Mouse (Mus musculus) CH12.LX (cell line): ENCODE results near the gene Zscan21. TPM values are rescaled to one million over a fixed set of nuclear protein-coding genes. Genes with fewer than 3 reads are reported as not detected.

ENCODE experiments used
- DNase-seq: peaks from one replicate; pipeline ENCODE4 v3.0.0-alpha.2; 2013; ENCODE audit errors: extremely low read depth
- H3K27ac ChIP-seq: 2 replicates; pipeline ENCODE4 v1.5.1; 2012; ENCODE audit warnings: low read depth, mild to moderate bottlenecking, control low read depth, moderate library complexity; ENCODE audit not compliant: insufficient read depth
- H3K27me3 ChIP-seq: replicated peaks from 2 replicates; pipeline ENCODE3; 2012; ENCODE audit warnings: inconsistent platforms
- H3K36me3 ChIP-seq, 2 experiments: replicated peaks in 1 of 2; 2 replicates each; pipeline versions ENCODE3 to v1.6.1; 2012; ENCODE audit warnings: inconsistent platforms in 1 of 2, low read length in 1 of 2, mild to moderate bottlenecking in 1 of 2, mixed read lengths in 1 of 2, moderate library complexity in 1 of 2; ENCODE audit not compliant: control insufficient read depth in 1 of 2, insufficient read depth in 1 of 2
- H3K4me1 ChIP-seq, 2 experiments: 2 replicates each; pipeline ENCODE4 v1.6.1; 2012; ENCODE audit warnings: inconsistent platforms in 1 of 2, moderate library complexity in 1 of 2; ENCODE audit not compliant: insufficient read depth in 2 of 2, control insufficient read depth in 1 of 2
- H3K4me2 ChIP-seq: 2 replicates; pipeline ENCODE4 v1.6.1; 2012; ENCODE audit warnings: low read depth, mild to moderate bottlenecking, control low read depth; ENCODE audit not compliant: poor library complexity, insufficient read depth, severe bottlenecking
- H3K4me3 ChIP-seq, 3 experiments: fragments of 150-350 bp in 1 of 3; sonication (generic) in 1 of 3; replicated peaks in 1 of 3; 2 replicates each; pipeline versions ENCODE3 to v1.5.1; 2011 to 2012; ENCODE audit warnings: low read depth in 2 of 3, low read length in 2 of 3, mild to moderate bottlenecking in 2 of 3, moderate library complexity in 2 of 3, control low read depth in 1 of 3, improper control_type of control experiment in 1 of 3, inconsistent platforms in 1 of 3, mixed read lengths in 1 of 3; ENCODE audit not compliant: poor library complexity in 1 of 3
- H3K79me2 ChIP-seq: replicated peaks from 2 replicates; pipeline ENCODE4 v1.6.1; 2012; ENCODE audit warnings: mild to moderate bottlenecking, moderate library complexity; ENCODE audit not compliant: control insufficient read depth, poor library complexity, insufficient read depth, severe bottlenecking; ENCODE audit errors: extremely low read depth
- H3K9ac ChIP-seq: 2 replicates; pipeline ENCODE4 v1.6.1; 2012; ENCODE audit warnings: low read depth, mild to moderate bottlenecking, control low read depth, moderate library complexity; ENCODE audit not compliant: insufficient read depth
- H3K9me3 ChIP-seq: replicated peaks from 2 replicates; pipeline ENCODE3; 2012; ENCODE audit warnings: low read length, inconsistent platforms, mixed read lengths
- CHD2 ChIP-seq: IDR thresholded peaks from 2 replicates; pipeline ENCODE4 v1.6.1; 2011; ENCODE audit warnings: low read length, improper control_type of control experiment
- E2F4 ChIP-seq: IDR thresholded peaks from 2 replicates; pipeline ENCODE4 v1.6.1; 2011; ENCODE audit warnings: low read depth, low read length, improper control_type of control experiment; ENCODE audit not compliant: insufficient replicate concordance
- ELF1 ChIP-seq: IDR thresholded peaks from 2 replicates; pipeline ENCODE4 v1.6.1; 2014; ENCODE audit warnings: low read depth, mild to moderate bottlenecking, inconsistent platforms, low read length, improper control_type of control experiment
- EP300 ChIP-seq: IDR thresholded peaks from 2 replicates; pipeline ENCODE4 v1.6.1; 2011; ENCODE audit warnings: low read length, improper control_type of control experiment
- ETS1 ChIP-seq: conservative IDR thresholded peaks from 2 replicates; pipeline ENCODE4 v1.6.1; 2012; ENCODE audit warnings: low read depth, mild to moderate bottlenecking, inconsistent platforms, low read length, improper control_type of control experiment, moderate library complexity
- GABPA ChIP-seq: IDR thresholded peaks from 2 replicates; pipeline ENCODE4 v1.6.1; 2012; ENCODE audit warnings: low read depth, low read length, improper control_type of control experiment, inconsistent platforms; ENCODE audit not compliant: insufficient replicate concordance
- HCFC1 ChIP-seq: IDR thresholded peaks from 2 replicates; pipeline ENCODE4 v1.6.1; 2012; ENCODE audit warnings: low read depth, mild to moderate bottlenecking, inconsistent platforms, low read length, improper control_type of control experiment
- IRF4 ChIP-seq: IDR thresholded peaks from 2 replicates; pipeline ENCODE4 v1.6.1; 2014; ENCODE audit warnings: low read depth, mild to moderate bottlenecking, inconsistent platforms, low read length, improper control_type of control experiment
- JUN ChIP-seq: IDR thresholded peaks from 2 replicates; pipeline ENCODE4 v1.6.1; 2011; ENCODE audit warnings: low read depth, mild to moderate bottlenecking, low read length, improper control_type of control experiment, moderate library complexity; ENCODE audit not compliant: insufficient read depth
- JUND ChIP-seq: conservative IDR thresholded peaks from 2 replicates; pipeline ENCODE4 v1.6.1; 2011; ENCODE audit warnings: low read depth, low read length, improper control_type of control experiment
- KAT2A ChIP-seq: IDR thresholded peaks from 2 replicates; pipeline ENCODE4 v1.6.1; 2012; ENCODE audit warnings: low read length, improper control_type of control experiment, inconsistent platforms; ENCODE audit not compliant: insufficient replicate concordance
- MAFK ChIP-seq: IDR thresholded peaks from 2 replicates; pipeline ENCODE4 v1.6.1; 2011; ENCODE audit warnings: low read length, improper control_type of control experiment; ENCODE audit not compliant: insufficient replicate concordance
- MAX ChIP-seq: IDR thresholded peaks from 2 replicates; pipeline ENCODE4 v1.6.1; 2011; ENCODE audit warnings: low read length, improper control_type of control experiment
- MAZ ChIP-seq: IDR thresholded peaks from 2 replicates; pipeline ENCODE4 v1.6.1; 2012; ENCODE audit warnings: low read depth, mild to moderate bottlenecking, inconsistent platforms, low read length, improper control_type of control experiment, moderate library complexity
- MXI1 ChIP-seq: IDR thresholded peaks from 2 replicates; pipeline ENCODE4 v1.6.1; 2011; ENCODE audit warnings: mild to moderate bottlenecking, low read depth, low read length, improper control_type of control experiment
- MYC ChIP-seq: IDR thresholded peaks from 2 replicates; pipeline ENCODE4 v1.6.1; 2011; ENCODE audit warnings: low read depth, mild to moderate bottlenecking, improper control_type of control experiment, low read length
- PAX5 ChIP-seq: IDR thresholded peaks from 2 replicates; pipeline ENCODE4 v1.6.1; 2012; ENCODE audit warnings: low read length, inconsistent platforms, mixed read lengths
- SMC3 ChIP-seq: IDR thresholded peaks from 2 replicates; pipeline ENCODE4 v1.6.1; 2011; ENCODE audit warnings: low read depth, low read length, improper control_type of control experiment
- UBTF ChIP-seq: IDR thresholded peaks from 2 replicates; pipeline ENCODE4 v1.6.1; 2012; ENCODE audit warnings: low read depth, mild to moderate bottlenecking, inconsistent platforms, low read length, improper control_type of control experiment, moderate library complexity
- USF1 ChIP-seq: IDR thresholded peaks from 2 replicates; pipeline ENCODE4 v1.6.1; 2014; ENCODE audit warnings: low read depth, mild to moderate bottlenecking, inconsistent platforms, low read length, improper control_type of control experiment
- ZC3H11A ChIP-seq: IDR thresholded peaks from 2 replicates; pipeline ENCODE4 v1.6.1; 2012; ENCODE audit warnings: low read depth, mild to moderate bottlenecking, inconsistent platforms, low read length, improper control_type of control experiment
- ZKSCAN1 ChIP-seq: IDR thresholded peaks from 2 replicates; pipeline ENCODE4 v1.6.1; 2012; ENCODE audit warnings: low read depth, inconsistent platforms, low read length, improper control_type of control experiment, borderline replicate concordance
- ZMIZ1 ChIP-seq: IDR thresholded peaks from 2 replicates; pipeline ENCODE4 v1.6.1; 2012; ENCODE audit warnings: low read depth, mild to moderate bottlenecking, inconsistent platforms, low read length, improper control_type of control experiment
- ZNF384 ChIP-seq: IDR thresholded peaks from 2 replicates; pipeline ENCODE4 v1.6.1; 2012; ENCODE audit warnings: low read depth, low read length, improper control_type of control experiment, inconsistent platforms
- dilution Hi-C: fragments of 300-500 bp; cut with MboI; formaldehyde crosslinking; loops from 2 replicates; pipeline ENCODE4 v1.14.3; 2020; ENCODE audit warnings: low sequenced_read_pairs; ENCODE audit not compliant: extremely low pct_unique_long_range_greater_than_20kb, extremely low pct_ligation_motif_present
- in situ Hi-C: fragments of 300-500 bp; cut with MboI; formaldehyde crosslinking; loops from 3 replicates; pipeline ENCODE4 v1.14.3; 2019; ENCODE audit warnings: low sequenced_read_pairs, low pct_ligation_motif_present, low pct_unique_long_range_greater_than_20kb, mixed read lengths
- polyA plus RNA-seq: library from polyadenylated mRNA; unstranded; fragments of >175 nt; gene quantifications from 2 replicates; pipeline ENCODE4 v1.2.1, GENCODE M21; 2012; ENCODE audit warnings: low read depth; ENCODE audit not compliant: insufficient read length
- total RNA-seq, 2 experiments: library from RNA; depleted of rRNA; stranded (reverse); fragments of 300-350 nt in 1 of 2; fragments of >200 nt in 1 of 2; gene quantifications; 2 replicates each; pipeline ENCODE4 v1.2.3; 2012 to 2014

Zscan21 gene
- total and polyA plus RNA-seq, 3 experiments = 9.0 to 12.1 (median 9.6) TPM

DNA sequence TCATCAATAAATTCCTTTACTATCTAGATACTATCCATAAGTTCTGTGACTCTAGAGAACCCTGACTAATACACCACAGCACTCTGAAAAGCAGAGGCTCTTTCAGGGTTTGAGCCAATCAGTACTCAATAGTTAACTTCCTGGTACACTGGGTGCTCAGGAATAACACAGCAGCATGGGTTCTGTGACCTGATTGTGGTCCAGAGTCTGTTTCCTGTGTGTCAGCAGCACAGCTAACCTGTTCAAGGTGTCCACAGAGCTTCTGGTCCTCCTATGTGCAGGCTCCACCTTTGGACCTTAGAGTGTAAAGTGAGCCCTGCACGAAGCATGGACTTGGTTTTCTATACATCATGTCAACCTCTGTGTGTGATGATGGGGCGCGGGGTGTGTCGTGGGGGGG lies 42.9 kb upstream of the Zscan21 start:
- no peak overlapping the region for H3K4me2 ChIP-seq
- H3K9ac ChIP-seq = no peak overlapping the region
- DNase-seq = no peak
- no peak overlapping the region for H3K27ac ChIP-seq
- H3K4me3 ChIP-seq = no peak overlapping the region
- no peaks in the 10 kb centered on the region for H3K36me3 ChIP-seq
- H3K9me3 ChIP-seq = peaks cover 2% of the 10 kb centered on the region
- in situ Hi-C loops (no loop called here), dilution Hi-C loops (no loop called here)
- H3K27me3 ChIP-seq = peaks cover 14% of the 10 kb centered on the region
- H3K4me1 ChIP-seq = no peaks in the 10 kb centered on the region
- H3K79me2 ChIP-seq = no peaks in the 10 kb centered on the region
- no peak for TF ChIP-seq PAX5
- no peak for TF ChIP-seq SMC3
- no peak for TF ChIP-seq MAZ
- TF ChIP-seq MXI1 = no peak
- TF ChIP-seq HCFC1 = no peak
- TF ChIP-seq ETS1 = no peak
- TF ChIP-seq MYC = no peak
- no peak for TF ChIP-seq ZNF384
- no peak for TF ChIP-seq MAX
- TF ChIP-seq ZMIZ1 = no peak
- no peak for TF ChIP-seq EP300
- no peak for TF ChIP-seq UBTF
- TF ChIP-seq GABPA = no peak

- Histone ChIP-seq H3K79me2 (no peaks in the 10 kb centered on the region), H3K9ac (no peak overlapping the region), H3K4me3 (no peak overlapping the region), H3K36me3 (no peaks in the 10 kb centered on the region), H3K27ac (no peak overlapping the region), H3K4me2 (no peak overlapping the region), H3K9me3 (peaks cover 2% of the 10 kb centered on the region), H3K27me3 (peaks cover 14% of the 10 kb centered on the region)
- in situ Hi-C loops (no loop called here), dilution Hi-C loops (no loop called here)
- DNase-seq = no peak
- TF ChIP-seq PAX5 = no peak
- TF ChIP-seq HCFC1 = no peak
- TF ChIP-seq ZKSCAN1 = no peak
- TF ChIP-seq CHD2 = no peak
- TF ChIP-seq, all 38 proteins: peak for 0
- no peaks in the 10 kb centered on the region for H3K4me1 ChIP-seq
Measured at GRCm38 (mm10) chr5:138075684-138076083, 41.0 kb upstream of the Zscan21 start.

GRCm38 (mm10) chr5:138076148-138076547 lies 40.6 kb upstream of the Zscan21 start:
- Histone ChIP-seq H3K9ac (no peak overlapping the region), H3K79me2 (no peaks in the 10 kb centered on the region), H3K36me3 (no peaks in the 10 kb centered on the region), H3K27ac (no peak overlapping the region), H3K4me3 (no peak overlapping the region), H3K27me3 (peaks cover 14% of the 10 kb centered on the region), H3K9me3 (peaks cover 2% of the 10 kb centered on the region), H3K4me1 (peaks cover 0 to 3% of the 10 kb centered on the region in 2 experiments; a peak in 1 of 4 replicates), H3K4me2 (no peak overlapping the region)
- no peak for DNase-seq
- dilution Hi-C loops (no loop called here), in situ Hi-C loops (no loop called here)
- TF ChIP-seq MXI1 (no peak), MAFK (no peak), HCFC1 (no peak), MAX (no peak), JUN (no peak), GABPA (no peak), ZC3H11A (no peak), MAZ (no peak), ZNF384 (no peak), ZKSCAN1 (no peak), JUND (no peak), E2F4 (no peak), CHD2 (no peak), ELF1 (no peak), USF1 (no peak), KAT2A (no peak), IRF4 (no peak), ZMIZ1 (no peak)
